Mouse (Mus musculus) retina, adult 2 months (tissue): ENCODE results near the gene BC080695.
"Not testable (repeated sequence)": the region's sequence is repeated elsewhere in the genome, so short reads cannot be mapped to it uniquely, and the experiment has no call there.

Source experiments
- DNase-seq: peaks from one replicate; pipeline ENCODE4 v3.0.0-alpha.2; 2012; ENCODE audit warnings: low read depth, low spot score

The BC080695 gene

GRCm38 (mm10) chr4:143551400-143551799 lies at the start of gene BC080695, which contains the start of gene Gm13057:
Gene BC080695 (plus strand): TSS chr4:143551700.
Gene Gm13057 (plus strand): TSS chr4:143551709.
- not testable (repeated sequence) for DNase-seq

DNA sequence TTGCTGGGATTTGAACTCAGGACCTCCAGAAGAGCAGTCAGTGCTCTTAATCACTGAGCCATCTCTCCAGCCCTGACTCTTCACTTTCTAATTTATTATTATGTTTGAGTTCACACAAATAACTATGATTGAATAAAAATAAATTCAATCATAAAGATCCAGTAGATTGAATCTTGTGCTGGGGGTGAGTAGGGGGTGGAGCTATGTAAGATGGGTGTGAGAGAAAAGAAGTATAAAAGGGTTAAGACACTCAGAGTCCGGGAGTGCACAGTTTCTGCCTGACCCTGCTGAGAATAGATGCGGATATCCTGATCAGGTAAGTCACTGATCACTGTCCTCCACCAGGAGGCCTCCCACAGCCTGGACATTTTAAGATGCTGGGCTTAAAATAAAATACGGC lies 40.5 kb upstream of the BC080695 start, which contains the start of gene Gm13043:
TSS of gene Gm13043 (plus strand) at position 301 of the 400 bp plus-strand sequence.
- DNase-seq: no peak

DNA sequence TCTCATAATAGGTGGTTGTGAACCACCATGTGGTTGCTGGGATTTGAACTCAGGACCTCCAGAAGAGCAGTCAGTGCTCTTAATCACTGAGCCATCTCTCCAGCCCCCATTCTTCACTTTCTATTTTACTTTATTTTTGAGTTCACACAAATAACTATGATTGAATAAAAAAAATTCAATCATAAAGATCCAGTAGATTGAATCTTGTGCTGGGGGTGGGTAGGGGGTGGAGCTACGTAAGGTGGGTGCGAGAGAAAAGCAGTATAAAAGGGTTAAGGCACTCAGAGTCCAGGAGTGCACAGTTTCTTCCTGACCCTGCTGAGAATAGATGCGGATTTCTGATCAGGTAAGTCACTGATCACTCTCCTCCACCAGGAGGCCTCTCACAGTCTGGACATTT lies 15.8 kb upstream of the BC080695 start, which contains the start of gene Gm13040:
TSS of gene Gm13040 (plus strand) at position 301 of the 400 bp plus-strand sequence.
- DNase-seq: not testable (repeated sequence)

- DNase-seq: not testable (repeated sequence)
These were observed 60.4 kb downstream of the BC080695 start for GRCm38 (mm10) chr4:143611927-143612326.

GRCm38 (mm10) chr4:143614703-143615102 lies 63.2 kb downstream of the BC080695 start, which contains the start of gene Gm13083:
Gene Gm13083 (plus strand): TSS chr4:143615003.
- DNase-seq: not testable (repeated sequence)

- DNase-seq: not testable (repeated sequence)
These were observed 66.6 kb downstream of the BC080695 start for GRCm38 (mm10) chr4:143618101-143618500.
